ENCODE assay signal across 26 mouse cellular contexts in the genomic region with DNA sequence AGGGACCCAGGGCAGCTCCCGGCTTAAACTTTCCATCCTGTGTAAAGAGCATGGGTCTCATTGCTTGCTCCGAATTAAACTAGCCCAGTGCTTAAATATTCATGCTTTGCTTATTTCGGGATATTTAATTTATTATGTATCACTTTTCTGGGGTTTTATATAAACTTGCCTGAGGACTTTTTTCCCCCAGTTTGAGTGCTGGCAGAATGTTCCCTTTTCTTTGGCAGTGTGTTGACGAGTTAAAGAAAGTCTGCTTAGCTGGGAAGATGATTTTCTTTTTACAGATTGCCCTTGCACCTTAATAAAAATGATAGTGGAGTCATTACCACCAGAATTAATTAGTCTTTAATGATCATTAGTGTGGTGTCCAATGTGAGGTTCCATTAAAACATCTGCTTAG.
DNase-seq lines count a peak whose midpoint lies in the region; ATAC-seq and TF ChIP-seq lines count a peak whose summit lies in the region.
"Had no signal": no experiment of that assay in that cellular context is flagged by ENCODE, and none has a peak within 500 bp of the region (broad histone marks: within the 10 kb centered on the region; RNA-seq: fewer than 3 reads in every experiment).

No protein-coding gene starts in this region.

- no peak for TF ChIP-seq CTCF in left cerebral cortex, adult 2 months (IDR thresholded peaks at IDR 0.05)

- ATAC-seq in forebrain, embryonic 15.5 days (replicated peaks): no peak
- ATAC-seq in forebrain, embryonic 13.5 days: no peak
- ATAC-seq: activated CD4-positive, CD25-positive, alpha-beta regulatory T cell, adult 4 months; intestine, postnatal 0 days; midbrain, embryonic 15.5 days had no signal

- no peak overlapping the region for H3K4me2 ChIP-seq in forebrain, embryonic 15.5 days (replicated peaks)
- H3K4me2 ChIP-seq in forebrain, embryonic 13.5 days: no peak overlapping the region
- H3K4me2 ChIP-seq: embryonic facial prominence, embryonic 12.5 days; heart, embryonic 11.5 days; hindbrain, embryonic 13.5 days; liver, embryonic 15.5 days; midbrain, embryonic 15.5 days had no signal

- H3K9me3 ChIP-seq in forebrain, embryonic 15.5 days: no peaks in the 10 kb centered on the region
- H3K9me3 ChIP-seq in forebrain, embryonic 13.5 days (replicated peaks): no peaks in the 10 kb centered on the region
- H3K9me3 ChIP-seq: embryonic facial prominence, embryonic 12.5 days; hindbrain, embryonic 13.5 days; liver, embryonic 15.5 days; midbrain, embryonic 10.5 days; midbrain, embryonic 15.5 days had no signal

- H3K4me3 ChIP-seq in forebrain, embryonic 15.5 days: no peak overlapping the region
- H3K4me3 ChIP-seq in forebrain, embryonic 13.5 days: no peak overlapping the region
- H3K4me3 ChIP-seq in left cerebral cortex, adult 2 months: no peak overlapping the region
- H3K4me3 ChIP-seq: embryonic facial prominence, embryonic 12.5 days; hindbrain, embryonic 13.5 days; liver, embryonic 15.5 days; midbrain, embryonic 10.5 days; midbrain, embryonic 15.5 days had no signal

- intact Hi-C loops in left cerebral cortex, adult 2 months (cut with DNase I): loop anchor here (2.0 to 5.0 kb wide), 6 partner anchors 73 to 393 kb away; a partner anchor contains a TSS

- DNase-seq in left cerebral cortex, adult 2 months (ENCODE audit: extremely low spot score in 1 of 2, low spot score in 2 of 2): no peak
- no peak for DNase-seq in left cerebral cortex, adult 8-10 months (ENCODE audit: low spot score in 2 of 2)
- peak; percentile 28 for DNase-seq in lung, postnatal 10 days
- DNase-seq in lung, postnatal 36 days: no peak
- no peak for DNase-seq in thymus, postnatal 25 days
- DNase-seq: adrenal gland, adult 2 months; adrenal gland, postnatal 36 days; cerebellum, adult 8-10 months; cerebellum, postnatal 25 days; embryo, embryonic 11 days; gastrocnemius, postnatal 25 days; heart, adult 18-20 months; heart, postnatal 4 days; kidney, adult 9 months; layer of hippocampus, adult 9-11 months had no signal

- H3K9ac ChIP-seq in forebrain, embryonic 15.5 days (replicated peaks): no peak overlapping the region
- no peak overlapping the region for H3K9ac ChIP-seq in forebrain, embryonic 13.5 days
- H3K9ac ChIP-seq: embryonic facial prominence, embryonic 12.5 days; hindbrain, embryonic 13.5 days; liver, embryonic 15.5 days; midbrain, embryonic 15.5 days had no signal

- WGBS in forebrain, embryonic 15.5 days: 77% methylated on average over 4 of the region's 4 CpGs
- 86% methylated on average over 4 of the region's 4 CpGs for WGBS in forebrain, embryonic 13.5 days

- H3K36me3 ChIP-seq in forebrain, embryonic 15.5 days: no peaks in the 10 kb centered on the region
- no peaks in the 10 kb centered on the region for H3K36me3 ChIP-seq in forebrain, embryonic 13.5 days (ENCODE audit: poor library complexity, severe bottlenecking)
- H3K36me3 ChIP-seq: embryonic facial prominence, embryonic 12.5 days; hindbrain, embryonic 13.5 days; liver, embryonic 15.5 days; midbrain, embryonic 10.5 days; midbrain, embryonic 15.5 days had no signal

- no peaks in the 10 kb centered on the region for H3K27me3 ChIP-seq in forebrain, embryonic 15.5 days
- H3K27me3 ChIP-seq in forebrain, embryonic 13.5 days: no peaks in the 10 kb centered on the region
- H3K27me3 ChIP-seq: CH12.LX; embryonic facial prominence, embryonic 12.5 days; hindbrain, embryonic 13.5 days; midbrain, embryonic 15.5 days had no signal

- H3K4me1 ChIP-seq in forebrain, embryonic 15.5 days: peaks cover 22% of the 10 kb centered on the region
- peaks cover 8% of the 10 kb centered on the region for H3K4me1 ChIP-seq in forebrain, embryonic 13.5 days
- H3K4me1 ChIP-seq: liver, embryonic 15.5 days had no signal

- H3K27ac ChIP-seq in forebrain, embryonic 15.5 days (replicated peaks): peak overlapping the region; percentile 52
- H3K27ac ChIP-seq in forebrain, embryonic 13.5 days: no peak overlapping the region
- H3K27ac ChIP-seq in left cerebral cortex, adult 2 months: peak overlapping the region; percentile 87
- H3K27ac ChIP-seq: embryonic facial prominence, embryonic 12.5 days; liver, embryonic 15.5 days; midbrain, embryonic 15.5 days had no signal
